ENCODE assay signal across 25 mouse cellular contexts in genomic region chr14:40830505-40830904, GRCm38 (mm10).
DNase-seq lines count a peak whose midpoint lies in the region; ATAC-seq lines count a peak whose summit lies in the region.
"Had no signal": no experiment of that assay in that cellular context is flagged by ENCODE, and none has a peak within 500 bp of the region (broad histone marks: within the 10 kb centered on the region; RNA-seq: fewer than 3 reads in every experiment).

No protein-coding gene starts in this region.

- DNase-seq in heart, adult 11 months = peak; percentile 82
- DNase-seq in heart, adult 8-10 months (ENCODE audit: low spot score) = no peak
- no peak for DNase-seq in kidney, postnatal 4 days
- no peak for DNase-seq in spleen, postnatal 4 days (ENCODE audit: low spot score in 2 of 2)
- no peak for DNase-seq in adipocyte (ENCODE audit: low spot score)
- DNase-seq: adrenal gland, postnatal 10 days; B cell, adult 2 months; cerebellum, adult 11 months; cerebellum, adult 8-10 months; cerebellum, postnatal 14 days; embryo, embryonic 11 days; gastrocnemius, postnatal 36 days; heart, adult 18-20 months; heart, postnatal 14 days had no signal

- H3K9ac ChIP-seq in kidney, embryonic 16.5 days (replicated peaks; ENCODE audit: low read length) = no peak overlapping the region
- no peak overlapping the region for H3K9ac ChIP-seq in intestine, embryonic 15.5 days
- H3K9ac ChIP-seq in neural tube, embryonic 14.5 days (replicated peaks; ENCODE audit: low read depth, low read length) = no peak overlapping the region
- H3K9ac ChIP-seq: embryonic facial prominence, embryonic 15.5 days; heart, embryonic 15.5 days had no signal

- H3K27ac ChIP-seq in kidney, embryonic 16.5 days (ENCODE audit: low read length) = peak overlapping the region; percentile 64
- H3K27ac ChIP-seq in intestine, embryonic 15.5 days = no peak overlapping the region
- H3K27ac ChIP-seq in neural tube, embryonic 14.5 days (ENCODE audit: low read depth, low read length) = no peak overlapping the region
- H3K27ac ChIP-seq: embryonic facial prominence, embryonic 15.5 days; forebrain, embryonic 10.5 days; heart, embryonic 15.5 days had no signal

- no peaks in the 10 kb centered on the region for H3K9me3 ChIP-seq in kidney, embryonic 16.5 days (ENCODE audit: low read length)
- H3K9me3 ChIP-seq in intestine, embryonic 15.5 days = no peaks in the 10 kb centered on the region
- no peaks in the 10 kb centered on the region for H3K9me3 ChIP-seq in neural tube, embryonic 14.5 days (ENCODE audit: control insufficient read depth, low read length)
- H3K9me3 ChIP-seq: embryonic facial prominence, embryonic 15.5 days; forebrain, embryonic 10.5 days; G1E; heart, embryonic 15.5 days had no signal

- no peaks in the 10 kb centered on the region for H3K27me3 ChIP-seq in kidney, embryonic 16.5 days (ENCODE audit: insufficient read depth, low read length)
- H3K27me3 ChIP-seq in intestine, embryonic 15.5 days (replicated peaks) = no peaks in the 10 kb centered on the region
- no peaks in the 10 kb centered on the region for H3K27me3 ChIP-seq in neural tube, embryonic 14.5 days (ENCODE audit: control insufficient read depth, insufficient read depth, low read length)
- H3K27me3 ChIP-seq: embryonic facial prominence, embryonic 15.5 days; heart, embryonic 15.5 days had no signal

- peaks cover 7% of the 10 kb centered on the region for H3K4me1 ChIP-seq in kidney, embryonic 16.5 days (ENCODE audit: insufficient read depth, low read length)
- H3K4me1 ChIP-seq in intestine, embryonic 15.5 days (replicated peaks) = no peaks in the 10 kb centered on the region
- no peaks in the 10 kb centered on the region for H3K4me1 ChIP-seq in neural tube, embryonic 14.5 days (ENCODE audit: control insufficient read depth, insufficient read depth, low read length)
- H3K4me1 ChIP-seq: embryonic facial prominence, embryonic 15.5 days; forebrain, embryonic 10.5 days; heart, embryonic 15.5 days had no signal

- ATAC-seq in kidney, embryonic 16.5 days (ENCODE audit: low FRiP score, low TSS enrichment) = no peak
- ATAC-seq in intestine, embryonic 15.5 days = peak; percentile 20; the same call in 1 of the 2 replicates
- ATAC-seq in neural tube, embryonic 14.5 days (ENCODE audit: low read depth) = peak; percentile 53; the same call in 1 of the 2 replicates
- ATAC-seq: CD4-positive, CD25-positive, alpha-beta regulatory T cell, adult 4 months; forebrain, embryonic 14.5 days had no signal

- H3K4me3 ChIP-seq in kidney, embryonic 16.5 days (ENCODE audit: low read length) = no peak overlapping the region
- H3K4me3 ChIP-seq in intestine, embryonic 15.5 days (replicated peaks) = no peak overlapping the region
- no peak overlapping the region for H3K4me3 ChIP-seq in neural tube, embryonic 14.5 days (ENCODE audit: low read depth, low read length)
- H3K4me3 ChIP-seq: embryonic facial prominence, embryonic 15.5 days; erythroblast, embryonic 14.5 days; forebrain, embryonic 10.5 days; heart, embryonic 15.5 days had no signal

- H3K36me3 ChIP-seq in kidney, embryonic 16.5 days (ENCODE audit: insufficient read depth, low read length) = no peaks in the 10 kb centered on the region
- no peaks in the 10 kb centered on the region for H3K36me3 ChIP-seq in intestine, embryonic 15.5 days
- H3K36me3 ChIP-seq in neural tube, embryonic 14.5 days (ENCODE audit: control insufficient read depth, insufficient read depth, low read length) = no peaks in the 10 kb centered on the region
- H3K36me3 ChIP-seq: embryonic facial prominence, embryonic 15.5 days; forebrain, embryonic 10.5 days; G1E; heart, embryonic 15.5 days had no signal

- 52% methylated on average over 9 of the region's 9 CpGs for WGBS in kidney, embryonic 16.5 days
- WGBS in intestine, embryonic 15.5 days = 65% methylated on average over 9 of the region's 9 CpGs
- 41% methylated on average over 9 of the region's 9 CpGs for WGBS in neural tube, embryonic 14.5 days

- H3K4me2 ChIP-seq in kidney, embryonic 16.5 days (replicated peaks; ENCODE audit: low read depth, low read length) = peak overlapping the region; percentile 9
- peak overlapping the region; percentile 33 for H3K4me2 ChIP-seq in intestine, embryonic 15.5 days (replicated peaks)
- no peak overlapping the region for H3K4me2 ChIP-seq in neural tube, embryonic 14.5 days (ENCODE audit: low read depth, low read length)
- H3K4me2 ChIP-seq: embryonic facial prominence, embryonic 15.5 days; heart, embryonic 11.5 days; heart, embryonic 15.5 days had no signal
